Mouse (Mus musculus) thymus, postnatal 0 days (tissue): ENCODE measurements around the gene Scn5a. TPM values are rescaled to one million over a fixed set of nuclear protein-coding genes. Genes with fewer than 3 reads are reported as not detected.

Experiments used
- DNase-seq: peaks from one replicate; pipeline ENCODE4 v3.0.0-alpha.2; 2015; ENCODE audit warnings: low spot score
- polyA plus RNA-seq: library from polyadenylated mRNA; unstranded; fragments of >200 nt; fragmentation: Nextera tagmentation; extraction: Ambion mirVana; gene quantifications from 2 replicates; pipeline ENCODE4 v1.2.1, GENCODE M21; 2015

Scn5a gene
- 0.22 and 0.30 TPM in 2 replicates for polyA plus RNA-seq

- DNase-seq: peak; percentile 69
Observed at GRCm38 (mm10) chr9:119578636-119579438, at the start of gene Scn5a. Gene Scn5a, minus strand, starts transcription at chr9:119579016.

GRCm38 (mm10) chr9:119627227-119627626 lies 48.4 kb upstream of the Scn5a start:
- no peak for DNase-seq

GRCm38 (mm10) chr9:119624151-119624550 lies 45.3 kb upstream of the Scn5a start:
- DNase-seq: no peak

- DNase-seq: no peak
Observed at GRCm38 (mm10) chr9:119614798-119615197, 36.0 kb upstream of the Scn5a start.

- no peak for DNase-seq
Observed at GRCm38 (mm10) chr9:119610563-119611166, 31.8 kb upstream of the Scn5a start.

GRCm38 (mm10) chr9:119606906-119607305 lies 28.1 kb upstream of the Scn5a start:
- DNase-seq: no peak

- DNase-seq: no peak
Observed at GRCm38 (mm10) chr9:119604607-119605006, 25.8 kb upstream of the Scn5a start.

- DNase-seq: no peak
Observed at GRCm38 (mm10) chr9:119598501-119598900, 19.7 kb upstream of the Scn5a start.

GRCm38 (mm10) chr9:119597332-119597731 lies 18.5 kb upstream of the Scn5a start:
- DNase-seq: no peak

- DNase-seq: no peak
Observed at GRCm38 (mm10) chr9:119589592-119589991, 10.8 kb upstream of the Scn5a start.

- no peak for DNase-seq
Observed at GRCm38 (mm10) chr9:119588763-119589449, 10.1 kb upstream of the Scn5a start.

- DNase-seq: peak; percentile 80
Observed at GRCm38 (mm10) chr9:119580668-119581067, 1.9 kb upstream of the Scn5a start.

- no peak for DNase-seq
Observed at GRCm38 (mm10) chr9:119580187-119580586, 1.4 kb upstream of the Scn5a start.

- DNase-seq: no peak
Observed at GRCm38 (mm10) chr9:119578311-119578635, 543 bp downstream of the Scn5a start.

GRCm38 (mm10) chr9:119576977-119577376 lies 1.8 kb downstream of the Scn5a start:
- DNase-seq: no peak

GRCm38 (mm10) chr9:119575732-119576131 lies 3.1 kb downstream of the Scn5a start:
- DNase-seq: no peak

- DNase-seq: no peak
Observed at GRCm38 (mm10) chr9:119574366-119574765, 4.5 kb downstream of the Scn5a start.

- DNase-seq: no peak
Observed at GRCm38 (mm10) chr9:119573009-119573408, 5.8 kb downstream of the Scn5a start.

- no peak for DNase-seq
Observed at GRCm38 (mm10) chr9:119571411-119571888, 7.4 kb downstream of the Scn5a start.

GRCm38 (mm10) chr9:119570652-119571051 lies 8.2 kb downstream of the Scn5a start:
- no peak for DNase-seq

GRCm38 (mm10) chr9:119568732-119569131 lies 10.1 kb downstream of the Scn5a start:
- no peak for DNase-seq

GRCm38 (mm10) chr9:119567800-119568199 lies 11.0 kb downstream of the Scn5a start:
- no peak for DNase-seq
